Mouse (Mus musculus) heart, postnatal 0 days (tissue): ENCODE measurements around the gene Mecom.

Experiments
- CTCF ChIP-seq: IDR thresholded peaks from 2 replicates; pipeline ENCODE4 v1.5.1; 2016; ENCODE audit warnings: antibody characterized with exemption, control low read depth, low read depth
- EP300 ChIP-seq: IDR thresholded peaks from 2 replicates; pipeline ENCODE4 v1.6.1; 2016; ENCODE audit warnings: antibody characterized with exemption, low read depth

DNA sequence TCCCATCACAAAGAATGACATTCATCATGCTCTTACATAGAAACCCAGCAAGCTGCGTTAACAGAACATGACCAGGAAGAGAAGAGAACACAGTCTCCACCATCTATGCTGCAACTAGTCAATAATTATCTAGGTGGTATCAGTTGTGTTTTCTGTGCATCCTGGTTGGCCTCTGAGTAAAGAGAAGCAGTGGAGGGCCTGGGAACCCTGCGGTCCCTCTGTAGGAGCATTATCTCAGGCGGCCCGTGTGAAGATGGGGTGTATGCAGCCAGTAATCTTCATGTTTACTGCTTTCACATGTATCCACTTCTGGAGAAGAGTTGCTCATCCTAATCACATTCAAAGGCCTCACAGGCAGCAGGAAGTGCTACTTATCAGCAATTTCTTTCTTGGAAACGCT is 407.5 kb downstream of the Mecom start:
- TF ChIP-seq CTCF (no peak), EP300 (no peak)
